Mouse (Mus musculus): Measurements from ENCODE around the gene Pum2.
"Not testable (repeated sequence)": the region's sequence is repeated elsewhere in the genome, so short reads cannot be mapped to it uniquely, and the experiment has no call there.

- TF ChIP-seq CTCF (IDR thresholded peaks at IDR 0.05; ENCODE audit: control insufficient read depth, insufficient read depth, low read length); POLR2A (IDR thresholded peaks at IDR 0.05; ENCODE audit: borderline replicate concordance, control insufficient read depth, low read depth, low read length): not testable (repeated sequence)
Observed at GRCm38 (mm10) chr12:8648211-8648610, 25.7 kb upstream of the Pum2 start.

Data from bone marrow, adult 2 months (tissue).